Mouse (Mus musculus) neutrophil, adult 5-6 weeks (primary cell): ENCODE measurements around the gene Ryk. TPM values are rescaled to one million over a fixed set of nuclear protein-coding genes. Genes with fewer than 3 reads are reported as not detected.

Experiments used
- ATAC-seq: fragments of 151-379, 151-347 bp; 2 replicates; pipeline ENCODE4 v1.8.0; 2017; ENCODE audit warnings: mild to moderate bottlenecking, moderate TSS enrichment; ENCODE audit not compliant: insufficient number of reproducible peaks, poor library complexity, low FRiP score, severe bottlenecking; ENCODE audit errors: extremely low read depth
- total RNA-seq: library from RNA; stranded (forward); fragments of 200-1000 nt; gene quantifications from 2 replicates; pipeline ENCODE4 v1.2.3, GENCODE M21; 2017

The Ryk gene
- total RNA-seq, 1 experiment from 2014 or later = not detected

- no peak for ATAC-seq
Observed at GRCm38 (mm10) chr9:102924627-102925316, 90.1 kb downstream of the Ryk start.

GRCm38 (mm10) chr9:102926137-102926536 is 91.4 kb downstream of the Ryk start:
- no peak for ATAC-seq

GRCm38 (mm10) chr9:102929776-102930175 is 95.1 kb downstream of the Ryk start:
- no peak for ATAC-seq

- ATAC-seq = no peak
Observed at GRCm38 (mm10) chr9:102933925-102934721, 99.4 kb downstream of the Ryk start.

GRCm38 (mm10) chr9:102942221-102942620 is 107.5 kb downstream of the Ryk start:
- no peak for ATAC-seq

- no peak for ATAC-seq
Observed at GRCm38 (mm10) chr9:102944891-102945290, 110.2 kb downstream of the Ryk start.

GRCm38 (mm10) chr9:102946469-102947015 is 111.8 kb downstream of the Ryk start:
- ATAC-seq = no peak

GRCm38 (mm10) chr9:102948706-102949105 is 114.0 kb downstream of the Ryk start:
- no peak for ATAC-seq

GRCm38 (mm10) chr9:102951091-102951994 is 116.6 kb downstream of the Ryk start:
- no peak for ATAC-seq

- no peak for ATAC-seq
Observed at GRCm38 (mm10) chr9:102955866-102956265, 121.1 kb downstream of the Ryk start.

Other genes with a start within 250 kb of the Ryk start
- gene Anapc13, start 208.6 kb upstream of the Ryk start, total RNA-seq = 31.3 and 34.7 TPM in 2 replicates
- gene Cep63, start 208.4 kb upstream of the Ryk start, total RNA-seq = 48.6 and 59.2 TPM in 2 replicates
- 11.4 and 13.6 TPM in 2 replicates for gene Amotl2, start 118.2 kb upstream of the Ryk start, total RNA-seq
- gene Slco2a1, start 153.8 kb downstream of the Ryk start, total RNA-seq = not detected in 2 replicates